ENCODE assay signal across 23 mouse cellular contexts in the genomic region with DNA sequence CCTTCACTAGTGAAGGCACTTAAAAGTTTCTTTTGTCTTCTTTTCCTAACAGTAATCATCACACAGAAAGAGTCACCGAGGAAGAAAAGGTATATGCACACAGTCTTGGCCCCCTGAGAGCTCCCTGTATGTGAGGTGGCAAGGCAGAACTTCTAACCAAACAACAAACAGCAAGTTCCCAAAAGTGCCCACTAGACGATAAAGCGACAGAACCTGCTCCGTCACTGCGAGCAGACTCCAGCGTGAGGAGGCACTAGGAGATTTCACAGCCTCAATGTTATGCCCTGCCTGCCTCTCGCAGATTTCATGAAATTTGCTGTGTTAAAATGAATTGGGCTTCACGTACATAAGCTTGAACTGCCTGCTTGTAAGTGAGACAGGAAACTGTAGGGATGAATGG. TPM values are rescaled to one million over a fixed set of nuclear protein-coding genes. Genes with fewer than 3 reads are reported as not detected.
A peak's percentile ranks its signal among the peaks of the same experiment; 100 is the strongest.
DNase-seq lines count a peak whose midpoint lies in the region; ATAC-seq and TF ChIP-seq lines count a peak whose summit lies in the region.
"Had no signal": no experiment of that assay in that cellular context is flagged by ENCODE, and none has a peak within 500 bp of the region (broad histone marks: within the 10 kb centered on the region; RNA-seq: fewer than 3 reads in every experiment).

No protein-coding gene starts in this region.

- no peaks in the 10 kb centered on the region for H3K4me1 ChIP-seq in intestine, embryonic 15.5 days (replicated peaks)
- H3K4me1 ChIP-seq in intestine, embryonic 16.5 days (ENCODE audit: control insufficient read depth, insufficient read depth, low read length) = peaks cover 3% of the 10 kb centered on the region; the same call in 1 of the 2 replicates
- peaks cover 11% of the 10 kb centered on the region for H3K4me1 ChIP-seq in embryonic fibroblast, embryonic 13.5 days (ENCODE audit: control insufficient read depth, insufficient read depth, low read length)
- peaks cover 41% of the 10 kb centered on the region for H3K4me1 ChIP-seq in limb, embryonic 14.5 days (ENCODE audit: control insufficient read depth, insufficient read depth, low read length)
- H3K4me1 ChIP-seq: liver, embryonic 15.5 days had no signal

- TF ChIP-seq CTCF in embryonic fibroblast, embryonic 13.5 days (IDR thresholded peaks at IDR 0.05; ENCODE audit: borderline replicate concordance, insufficient read depth, low read length) = no peak

- H3K27ac ChIP-seq in intestine, embryonic 15.5 days = 0 out of 2 replicates have a peak overlapping the region, but pooled peaks have one; percentile 5
- H3K27ac ChIP-seq in intestine, embryonic 16.5 days (ENCODE audit: low read length) = no peak overlapping the region
- H3K27ac ChIP-seq in embryonic fibroblast, embryonic 13.5 days (ENCODE audit: insufficient read depth, low read length) = peak overlapping the region; percentile 54
- H3K27ac ChIP-seq in limb, embryonic 14.5 days (replicated peaks; ENCODE audit: low read depth, low read length) = peak overlapping the region; percentile 16
- H3K27ac ChIP-seq: forebrain, embryonic 10.5 days; hindbrain, embryonic 13.5 days; liver, embryonic 15.5 days had no signal

- no peak for TF ChIP-seq POLR2A in embryonic fibroblast, embryonic 13.5 days (IDR thresholded peaks at IDR 0.05; ENCODE audit: low read depth, low read length)
- no peak for TF ChIP-seq POLR2A in limb, embryonic 14.5 days (IDR thresholded peaks at IDR 0.05; ENCODE audit: borderline replicate concordance, extremely low read depth, insufficient read depth, insufficient read length)

- DNase-seq in limb, embryonic 14.5 days (ENCODE audit: low spot score) = no peak
- no peak for DNase-seq in gastrocnemius, postnatal 10 days
- DNase-seq in layer of hippocampus, postnatal 25 days (ENCODE audit: extremely low spot score in 1 of 2, low spot score in 1 of 2) = no peak
- DNase-seq: adrenal gland, postnatal 10 days; cerebellum, postnatal 36 days; forebrain, postnatal 0 days; heart, postnatal 10 days; layer of hippocampus, adult 9-11 months; lung, postnatal 14 days; thymus, postnatal 36 days had no signal

- H3K9ac ChIP-seq in intestine, embryonic 15.5 days = no peak overlapping the region
- no peak overlapping the region for H3K9ac ChIP-seq in intestine, embryonic 16.5 days (ENCODE audit: low read depth, low read length)
- no peak overlapping the region for H3K9ac ChIP-seq in limb, embryonic 14.5 days (ENCODE audit: low read depth, low read length, severe bottlenecking)
- H3K9ac ChIP-seq: forebrain, postnatal 0 days; hindbrain, embryonic 13.5 days; limb, embryonic 15.5 days; liver, embryonic 15.5 days had no signal

- H3K4me2 ChIP-seq in intestine, embryonic 15.5 days (replicated peaks) = no peak overlapping the region
- H3K4me2 ChIP-seq in intestine, embryonic 16.5 days (ENCODE audit: low read depth, low read length) = no peak overlapping the region
- H3K4me2 ChIP-seq in limb, embryonic 14.5 days (replicated peaks; ENCODE audit: low read depth, low read length, severe bottlenecking) = peak overlapping the region; percentile 5
- H3K4me2 ChIP-seq: heart, embryonic 11.5 days; hindbrain, embryonic 13.5 days; limb, embryonic 15.5 days; liver, embryonic 15.5 days had no signal

- H3K4me3 ChIP-seq in intestine, embryonic 15.5 days (replicated peaks) = no peak overlapping the region
- H3K4me3 ChIP-seq in intestine, embryonic 16.5 days (ENCODE audit: low read length) = no peak overlapping the region
- H3K4me3 ChIP-seq in embryonic fibroblast, embryonic 13.5 days (ENCODE audit: insufficient read depth, low read length) = no peak overlapping the region
- H3K4me3 ChIP-seq in limb, embryonic 14.5 days (replicated peaks; ENCODE audit: low read length) = no peak overlapping the region
- H3K4me3 ChIP-seq: forebrain, embryonic 10.5 days; hindbrain, embryonic 13.5 days; limb, embryonic 15.5 days; liver, embryonic 15.5 days had no signal

- no peaks in the 10 kb centered on the region for H3K9me3 ChIP-seq in intestine, embryonic 15.5 days
- no peaks in the 10 kb centered on the region for H3K9me3 ChIP-seq in intestine, embryonic 16.5 days (ENCODE audit: control insufficient read depth, low read length)
- no peaks in the 10 kb centered on the region for H3K9me3 ChIP-seq in limb, embryonic 14.5 days (ENCODE audit: control insufficient read depth, low read length)
- H3K9me3 ChIP-seq: forebrain, embryonic 10.5 days; hindbrain, embryonic 13.5 days; limb, embryonic 15.5 days; liver, embryonic 15.5 days had no signal

- H3K27me3 ChIP-seq in intestine, embryonic 15.5 days (replicated peaks) = no peaks in the 10 kb centered on the region
- no peaks in the 10 kb centered on the region for H3K27me3 ChIP-seq in intestine, embryonic 16.5 days (replicated peaks; ENCODE audit: control insufficient read depth, insufficient read depth, low read length)
- H3K27me3 ChIP-seq in limb, embryonic 14.5 days (ENCODE audit: control insufficient read depth, insufficient read depth, low read length) = no peaks in the 10 kb centered on the region
- H3K27me3 ChIP-seq: limb, embryonic 15.5 days; liver, embryonic 15.5 days had no signal

- 44% methylated on average over 8 of the region's 8 CpGs for WGBS in intestine, embryonic 15.5 days
- WGBS in intestine, embryonic 16.5 days = 58% methylated on average over 8 of the region's 8 CpGs
- 24% methylated on average over 8 of the region's 8 CpGs for WGBS in limb, embryonic 14.5 days

- ATAC-seq in intestine, embryonic 15.5 days = no peak
- no peak for ATAC-seq in intestine, embryonic 16.5 days
- ATAC-seq in common myeloid progenitor, adult 5-6 weeks (replicated peaks; ENCODE audit: low read depth, poor library complexity, severe bottlenecking) = peak; percentile 59
- ATAC-seq in limb, embryonic 14.5 days (ENCODE audit: low FRiP score, low read depth) = no peak
- ATAC-seq in monocyte, adult 5-6 weeks (replicated peaks; ENCODE audit: insufficient number of reproducible peaks, low FRiP score, low TSS enrichment, poor library complexity, severe bottlenecking) = no peak
- ATAC-seq: activated CD4-positive, CD25-positive, alpha-beta regulatory T cell, adult 4 months; forebrain, postnatal 0 days; inflammation-experienced regulatory T-cells, adult 6 months had no signal

- H3K36me3 ChIP-seq in intestine, embryonic 15.5 days = no peaks in the 10 kb centered on the region
- H3K36me3 ChIP-seq in intestine, embryonic 16.5 days (ENCODE audit: control insufficient read depth, insufficient read depth, low read length) = no peaks in the 10 kb centered on the region
- H3K36me3 ChIP-seq in limb, embryonic 14.5 days (ENCODE audit: control insufficient read depth, insufficient read depth, low read length) = peaks cover 5% of the 10 kb centered on the region; the same call in 1 of the 2 replicates
- H3K36me3 ChIP-seq: forebrain, embryonic 10.5 days; G1E; hindbrain, embryonic 13.5 days; limb, embryonic 15.5 days; liver, embryonic 15.5 days had no signal

RNA-seq across cellular contexts. Expression of a gene that starts 46.6 kb away (rescaled TPM):
- 10.6 and 12.3 TPM in 2 replicates for polyA plus RNA-seq in intestine, embryonic 15.5 days (2015; fragmentation: Nextera tagmentation; extraction: Ambion mirVana)
- 9.0 and 10.1 TPM in 2 replicates for polyA plus RNA-seq in intestine, embryonic 16.5 days (2015; fragmentation: Nextera tagmentation; extraction: Ambion mirVana)
- total RNA-seq in common myeloid progenitor, adult 5-6 weeks (2017) = 26.9 and 28.0 TPM in 2 replicates
- polyA plus RNA-seq in embryonic fibroblast, embryonic 13.5 days (2011; ENCODE audit: insufficient read length, low read depth, missing spikeins) = 8.8 and 13.5 TPM in 2 replicates
- polyA plus RNA-seq in limb, embryonic 14.5 days (2012; rRNA removed) = 17.4 and 19.8 TPM in 2 replicates
- polyA plus RNA-seq in limb, embryonic 14.5 days (2014; fragmentation: Nextera tagmentation; extraction: Ambion mirVana) = 14.6 and 17.7 TPM in 2 replicates
- 23.3 to 33.9 TPM (median 30.5 TPM) in 3 replicates for total RNA-seq in monocyte, adult 5-6 weeks (2017)
- 10 to 100 TPM; 14.6 to 14.8 TPM for total RNA-seq in gastrocnemius, postnatal 10 days (2021)
- total RNA-seq in layer of hippocampus, postnatal 25 days (2021) = 10 to 100 TPM; 21.0 to 21.5 TPM
- total RNA-seq: G1E had no signal
- polyA plus RNA-seq: G1E had no signal

RNA-seq across cellular contexts. Expression of a gene that starts 46.6 kb away (rescaled TPM):
- polyA plus RNA-seq in intestine, embryonic 15.5 days (2015; fragmentation: Nextera tagmentation; extraction: Ambion mirVana) = 2.7 and 3.8 TPM in 2 replicates
- polyA plus RNA-seq in intestine, embryonic 16.5 days (2015; fragmentation: Nextera tagmentation; extraction: Ambion mirVana) = 1.7 and 2.4 TPM in 2 replicates
- total RNA-seq in common myeloid progenitor, adult 5-6 weeks (2017) = 4.0 and 4.3 TPM in 2 replicates
- 3.6 and 5.2 TPM in 2 replicates for polyA plus RNA-seq in embryonic fibroblast, embryonic 13.5 days (2011; ENCODE audit: insufficient read length, low read depth, missing spikeins)
- 1.4 and 2.0 TPM in 2 replicates for polyA plus RNA-seq in limb, embryonic 14.5 days (2012; rRNA removed)
- 5.9 and 6.4 TPM in 2 replicates for polyA plus RNA-seq in limb, embryonic 14.5 days (2014; fragmentation: Nextera tagmentation; extraction: Ambion mirVana)
- 12.8 to 26.5 TPM (median 21.5 TPM) in 3 replicates for total RNA-seq in monocyte, adult 5-6 weeks (2017)
- 1 to 10 TPM; 2.0 to 3.9 TPM for total RNA-seq in gastrocnemius, postnatal 10 days (2021)
- total RNA-seq in layer of hippocampus, postnatal 25 days (2021) = 1 to 10 TPM; 6.5 to 7.8 TPM
- polyA plus RNA-seq: G1E had no signal
